In the genomic region with DNA sequence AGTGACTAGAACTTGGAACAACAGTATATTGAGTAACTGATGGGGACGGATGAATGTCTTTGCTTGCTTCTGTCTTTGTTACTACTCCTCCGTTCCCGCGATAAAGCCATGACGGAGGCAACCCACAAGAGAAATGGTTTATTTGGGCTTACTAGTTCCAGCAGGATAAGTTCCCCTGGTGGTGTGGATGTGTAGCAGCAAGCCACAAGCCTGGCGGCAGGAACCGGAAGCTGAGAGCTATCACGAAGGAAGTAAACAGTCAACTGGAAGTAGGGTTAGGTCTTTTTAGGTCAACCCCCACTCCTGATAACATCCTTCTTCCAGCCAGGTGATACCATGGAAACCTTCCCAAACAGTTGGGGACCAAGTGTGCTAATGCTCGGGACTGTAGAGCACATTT, we compare ENCODE assay signal across 21 mouse cellular contexts. TPM values are rescaled to one million over a fixed set of nuclear protein-coding genes. Genes with fewer than 3 reads are reported as not detected.
A peak's percentile ranks its signal among the peaks of the same experiment; 100 is the strongest.
DNase-seq lines count a peak whose midpoint lies in the region; ATAC-seq and TF ChIP-seq lines count a peak whose summit lies in the region.
"Had no signal": no experiment of that assay in that cellular context is flagged by ENCODE, and none has a peak within 500 bp of the region (broad histone marks: within the 10 kb centered on the region; RNA-seq: fewer than 3 reads in every experiment).

No protein-coding gene starts in this region.

- no peak for TF ChIP-seq POLR2A in kidney, adult 2 months (IDR thresholded peaks at IDR 0.05; ENCODE audit: low read depth, low read length)
- TF ChIP-seq POLR2A in cortical plate, adult 2 months (IDR thresholded peaks at IDR 0.05; ENCODE audit: extremely low read depth, insufficient read depth, low read length) = no peak

- H3K27me3 ChIP-seq in forebrain, postnatal 0 days (ENCODE audit: insufficient read depth, low read length) = no peaks in the 10 kb centered on the region
- no peaks in the 10 kb centered on the region for H3K27me3 ChIP-seq in forebrain, embryonic 10.5 days (ENCODE audit: poor library complexity, severe bottlenecking)
- H3K27me3 ChIP-seq in kidney, embryonic 15.5 days = no peaks in the 10 kb centered on the region
- H3K27me3 ChIP-seq in kidney, adult 2 months (replicated peaks; ENCODE audit: control insufficient read depth, insufficient read depth, low read length) = no peaks in the 10 kb centered on the region
- H3K27me3 ChIP-seq in liver, embryonic 14.5 days (ENCODE audit: control insufficient read depth, insufficient read depth, low read length) = no peaks in the 10 kb centered on the region
- no peaks in the 10 kb centered on the region for H3K27me3 ChIP-seq in liver, postnatal 0 days (ENCODE audit: insufficient read depth, low read length)
- H3K27me3 ChIP-seq: limb, embryonic 12.5 days; liver, embryonic 13.5 days had no signal

- no peak for DNase-seq in forebrain, postnatal 0 days
- no peak for DNase-seq in forebrain, embryonic 10.5 days (ENCODE audit: extremely low spot score, low spot score)
- DNase-seq in kidney, adult 2 months = no peak
- no peak for DNase-seq in liver, embryonic 14.5 days (ENCODE audit: low read depth in 3 of 3, low spot score in 3 of 3)
- DNase-seq in liver, postnatal 0 days = no peak
- DNase-seq in cerebellum, postnatal 14 days = no peak
- DNase-seq: adrenal gland, postnatal 14 days; cerebellum, adult 2 months; gastrocnemius, postnatal 36 days; kidney, adult 8-10 months; kidney, postnatal 4 days; liver, embryonic 13.5 days; midbrain, embryonic 14.5 days; thymus, postnatal 25 days had no signal

- H3K4me2 ChIP-seq in forebrain, postnatal 0 days (ENCODE audit: low read depth) = no peak overlapping the region
- no peak overlapping the region for H3K4me2 ChIP-seq in kidney, embryonic 15.5 days
- no peak overlapping the region for H3K4me2 ChIP-seq in liver, embryonic 14.5 days (ENCODE audit: low read depth)
- H3K4me2 ChIP-seq in liver, postnatal 0 days (ENCODE audit: low read depth, low read length) = no peak overlapping the region
- H3K4me2 ChIP-seq: limb, embryonic 12.5 days; liver, embryonic 13.5 days had no signal

- TF ChIP-seq EP300 in liver, embryonic 14.5 days (IDR thresholded peaks at IDR 0.05; ENCODE audit: low read depth) = no peak
- TF ChIP-seq EP300 in liver, postnatal 0 days (IDR thresholded peaks at IDR 0.05; ENCODE audit: low read depth) = no peak

- H3K36me3 ChIP-seq in forebrain, postnatal 0 days (ENCODE audit: insufficient read depth) = no peaks in the 10 kb centered on the region
- no peaks in the 10 kb centered on the region; the same call in 1 of the 2 replicates for H3K36me3 ChIP-seq in forebrain, embryonic 10.5 days (replicated peaks)
- peaks cover 9% of the 10 kb centered on the region; the same call in 1 of the 2 replicates for H3K36me3 ChIP-seq in kidney, embryonic 15.5 days
- no peaks in the 10 kb centered on the region for H3K36me3 ChIP-seq in kidney, adult 2 months (ENCODE audit: control insufficient read depth, insufficient read depth, low read length)
- no peaks in the 10 kb centered on the region for H3K36me3 ChIP-seq in liver, embryonic 14.5 days (replicated peaks; ENCODE audit: control insufficient read depth, insufficient read depth, low read depth)
- no peaks in the 10 kb centered on the region for H3K36me3 ChIP-seq in liver, postnatal 0 days (replicated peaks; ENCODE audit: insufficient read depth, low read length)
- H3K36me3 ChIP-seq: embryonic facial prominence, embryonic 10.5 days had no signal

- H3K27ac ChIP-seq in forebrain, postnatal 0 days (ENCODE audit: low read depth, low read length) = no peak overlapping the region
- H3K27ac ChIP-seq in forebrain, embryonic 10.5 days = no peak overlapping the region
- H3K27ac ChIP-seq in kidney, embryonic 15.5 days = peak overlapping the region; percentile 47; the same call in 1 of the 2 replicates
- no peak overlapping the region for H3K27ac ChIP-seq in kidney, adult 2 months (ENCODE audit: insufficient read depth, low read depth, low read length)
- no peak overlapping the region for H3K27ac ChIP-seq in liver, embryonic 14.5 days
- no peak overlapping the region for H3K27ac ChIP-seq in liver, postnatal 0 days (ENCODE audit: low read depth)
- no peak overlapping the region for H3K27ac ChIP-seq in cortical plate, adult 2 months (ENCODE audit: insufficient read depth, low read length)
- H3K27ac ChIP-seq: embryonic facial prominence, embryonic 10.5 days; heart, embryonic 10.5 days; limb, embryonic 12.5 days; liver, embryonic 13.5 days had no signal

- H3K4me3 ChIP-seq in forebrain, postnatal 0 days (ENCODE audit: low read depth, low read length) = no peak overlapping the region
- H3K4me3 ChIP-seq in forebrain, embryonic 10.5 days = no peak overlapping the region
- H3K4me3 ChIP-seq in kidney, embryonic 15.5 days (replicated peaks) = no peak overlapping the region
- H3K4me3 ChIP-seq in kidney, adult 2 months (ENCODE audit: insufficient read depth, low read depth, low read length) = no peak overlapping the region
- no peak overlapping the region for H3K4me3 ChIP-seq in liver, embryonic 14.5 days (ENCODE audit: insufficient read depth in 1 of 2, low read depth in 2 of 2, low read length in 2 of 2)
- no peak overlapping the region for H3K4me3 ChIP-seq in liver, postnatal 0 days (ENCODE audit: low read depth, low read length)
- no peak overlapping the region for H3K4me3 ChIP-seq in cortical plate, adult 2 months (ENCODE audit: insufficient read depth, low read length)
- H3K4me3 ChIP-seq: embryonic facial prominence, embryonic 10.5 days; heart, embryonic 10.5 days; limb, embryonic 12.5 days; liver, embryonic 13.5 days had no signal

- ATAC-seq in forebrain, postnatal 0 days = no peak
- no peak for ATAC-seq in kidney, embryonic 15.5 days (replicated peaks; ENCODE audit: low FRiP score)
- ATAC-seq in liver, embryonic 14.5 days (ENCODE audit: insufficient read depth) = no peak
- ATAC-seq in liver, postnatal 0 days = no peak
- ATAC-seq: forebrain, embryonic 16.5 days; hindbrain, embryonic 16.5 days had no signal

- H3K4me1 ChIP-seq in forebrain, postnatal 0 days (ENCODE audit: insufficient read depth) = no peaks in the 10 kb centered on the region
- peaks cover 27% of the 10 kb centered on the region for H3K4me1 ChIP-seq in forebrain, embryonic 10.5 days
- peaks cover 64% of the 10 kb centered on the region for H3K4me1 ChIP-seq in kidney, embryonic 15.5 days
- H3K4me1 ChIP-seq in kidney, adult 2 months (ENCODE audit: control insufficient read depth, insufficient read depth, low read length) = peaks cover 20% of the 10 kb centered on the region
- no peaks in the 10 kb centered on the region for H3K4me1 ChIP-seq in liver, embryonic 14.5 days (replicated peaks; ENCODE audit: control insufficient read depth in 2 of 2, insufficient read depth in 2 of 2, low read length in 1 of 2)
- H3K4me1 ChIP-seq in liver, postnatal 0 days (ENCODE audit: insufficient read depth) = no peaks in the 10 kb centered on the region; the same call in 1 of the 2 replicates
- peaks cover 10% of the 10 kb centered on the region for H3K4me1 ChIP-seq in cortical plate, adult 2 months (ENCODE audit: control insufficient read depth, insufficient read depth, low read length)

- H3K9ac ChIP-seq in forebrain, postnatal 0 days = no peak overlapping the region
- no peak overlapping the region for H3K9ac ChIP-seq in kidney, embryonic 15.5 days
- no peak overlapping the region for H3K9ac ChIP-seq in liver, embryonic 14.5 days (replicated peaks)
- no peak overlapping the region for H3K9ac ChIP-seq in liver, postnatal 0 days (replicated peaks)
- H3K9ac ChIP-seq: limb, embryonic 12.5 days; liver, embryonic 13.5 days had no signal

- 95% methylated on average over 9 of the region's 9 CpGs for WGBS in forebrain, postnatal 0 days
- WGBS in forebrain, embryonic 10.5 days = 93% methylated on average over 9 of the region's 9 CpGs
- 88% methylated on average over 9 of the region's 9 CpGs for WGBS in kidney, embryonic 15.5 days
- 86% methylated on average over 9 of the region's 9 CpGs for WGBS in kidney, adult 2 months
- 77% methylated on average over 9 of the region's 9 CpGs for WGBS in liver, embryonic 14.5 days (ENCODE audit: insufficient replicate concordance)
- WGBS in liver, postnatal 0 days (ENCODE audit: insufficient replicate concordance) = 71% methylated on average over 9 of the region's 9 CpGs

- no peaks in the 10 kb centered on the region for H3K9me3 ChIP-seq in forebrain, postnatal 0 days (ENCODE audit: low read length)
- H3K9me3 ChIP-seq in forebrain, embryonic 10.5 days = no peaks in the 10 kb centered on the region
- H3K9me3 ChIP-seq in kidney, embryonic 15.5 days (replicated peaks) = no peaks in the 10 kb centered on the region
- H3K9me3 ChIP-seq in liver, embryonic 14.5 days (ENCODE audit: control insufficient read depth, low read length) = no peaks in the 10 kb centered on the region
- no peaks in the 10 kb centered on the region for H3K9me3 ChIP-seq in liver, postnatal 0 days (ENCODE audit: low read length)
- H3K9me3 ChIP-seq: embryonic facial prominence, embryonic 10.5 days; heart, embryonic 10.5 days; limb, embryonic 12.5 days; liver, embryonic 13.5 days had no signal

- 0 out of 2 replicates have a peak, but pooled peaks have one; percentile 4 for TF ChIP-seq CTCF in forebrain, postnatal 0 days (IDR thresholded peaks at IDR 0.05; ENCODE audit: low read depth)
- no peak; the same call in 1 of the 2 replicates for TF ChIP-seq CTCF in kidney, adult 2 months (conservative IDR thresholded peaks at IDR 0.05; ENCODE audit: insufficient read depth, insufficient read length, low read depth, low read length)
- TF ChIP-seq CTCF in liver, embryonic 14.5 days (IDR thresholded peaks at IDR 0.05; ENCODE audit: low read depth) = 0 out of 2 replicates have a peak, but pooled peaks have one; percentile 12
- no peak for TF ChIP-seq CTCF in liver, postnatal 0 days (IDR thresholded peaks at IDR 0.05; ENCODE audit: low read depth)
- TF ChIP-seq CTCF in cortical plate, adult 2 months (IDR thresholded peaks at IDR 0.05; ENCODE audit: extremely low read depth, insufficient read depth, low read length) = 0 out of 2 replicates have a peak, but pooled peaks have one; percentile 3

RNA-seq across cellular contexts. Expression of gene Ctdspl, which starts 7.5 kb away (rescaled TPM):
- total RNA-seq in forebrain, postnatal 0 days (2014; rRNA removed) = 7.8 and 7.9 TPM in 2 replicates
- 1.9 and 4.6 TPM in 2 replicates for polyA plus RNA-seq in forebrain, postnatal 0 days (2015; fragmentation: Nextera tagmentation; extraction: Ambion mirVana)
- 7.2 and 7.3 TPM in 2 replicates for polyA plus RNA-seq in forebrain, embryonic 10.5 days (2016; fragmentation: Nextera tagmentation; extraction: Ambion mirVana)
- polyA plus RNA-seq in kidney, embryonic 15.5 days (2015; fragmentation: Nextera tagmentation; extraction: Ambion mirVana) = 24.9 and 26.2 TPM in 2 replicates
- polyA plus RNA-seq in kidney, adult 2 months (2012; rRNA removed) = 39.2 and 40.3 TPM in 2 replicates
- polyA plus RNA-seq in liver, embryonic 14.5 days (2012; rRNA removed) = 3.3 and 3.6 TPM in 2 replicates
- 2.3 and 3.2 TPM in 2 replicates for polyA plus RNA-seq in liver, embryonic 14.5 days (2014; fragmentation: Nextera tagmentation; extraction: Ambion mirVana)
- polyA plus RNA-seq in liver, postnatal 0 days (2015; fragmentation: Nextera tagmentation; extraction: Ambion mirVana) = 2.2 and 2.4 TPM in 2 replicates
- polyA plus RNA-seq in cortical plate, adult 2 months (2012; rRNA removed) = 30.3 and 35.1 TPM in 2 replicates

Comparison
In these comparisons a context has a peak if more than half of its experiments do, and no peak if none do; other contexts are left out.
1. CTCF ChIP-seq: peak in forebrain, postnatal 0 days (single experiment), liver, embryonic 14.5 days (single experiment) and cortical plate, adult 2 months (single experiment); none in kidney, adult 2 months (single experiment) and liver, postnatal 0 days (single experiment).